ENCODE assay signal across 17 mouse cellular contexts in genomic region chr6:55483360-55483759, GRCm38 (mm10). TPM values are rescaled to one million over a fixed set of nuclear protein-coding genes. Genes with fewer than 3 reads are reported as not detected.
A peak's percentile ranks its signal among the peaks of the same experiment; 100 is the strongest.
DNase-seq lines count a peak whose midpoint lies in the region; ATAC-seq and TF ChIP-seq lines count a peak whose summit lies in the region.
"Had no signal": no experiment of that assay in that cellular context is flagged by ENCODE, and none has a peak within 500 bp of the region (broad histone marks: within the 10 kb centered on the region; RNA-seq: fewer than 3 reads in every experiment).

No protein-coding gene starts in this region.

- no peak overlapping the region for H3K4me2 ChIP-seq in forebrain, embryonic 11.5 days (ENCODE audit: low read depth, low read length, severe bottlenecking)
- no peak overlapping the region for H3K4me2 ChIP-seq in forebrain, embryonic 15.5 days (replicated peaks)
- H3K4me2 ChIP-seq in hindbrain, postnatal 0 days (ENCODE audit: low read depth, low read length): no peak overlapping the region
- H3K4me2 ChIP-seq in neural tube, embryonic 14.5 days (ENCODE audit: low read depth, low read length): no peak overlapping the region
- no peak overlapping the region for H3K4me2 ChIP-seq in intestine, embryonic 15.5 days (replicated peaks)
- H3K4me2 ChIP-seq: embryonic facial prominence, embryonic 12.5 days; heart, embryonic 15.5 days had no signal

- no peak overlapping the region for H3K4me3 ChIP-seq in forebrain, embryonic 10.5 days
- no peak overlapping the region for H3K4me3 ChIP-seq in forebrain, embryonic 11.5 days (ENCODE audit: low read depth, low read length)
- H3K4me3 ChIP-seq in forebrain, embryonic 15.5 days: no peak overlapping the region
- H3K4me3 ChIP-seq in hindbrain, postnatal 0 days (ENCODE audit: low read length): no peak overlapping the region
- H3K4me3 ChIP-seq in neural tube, embryonic 14.5 days (ENCODE audit: low read depth, low read length): no peak overlapping the region
- no peak overlapping the region for H3K4me3 ChIP-seq in intestine, embryonic 15.5 days (replicated peaks)
- H3K4me3 ChIP-seq: embryonic facial prominence, embryonic 12.5 days; heart, embryonic 15.5 days had no signal

- H3K27me3 ChIP-seq in forebrain, embryonic 10.5 days (ENCODE audit: poor library complexity, severe bottlenecking): no peaks in the 10 kb centered on the region
- no peaks in the 10 kb centered on the region for H3K27me3 ChIP-seq in forebrain, embryonic 11.5 days (ENCODE audit: control insufficient read depth, insufficient read depth, low read length)
- no peaks in the 10 kb centered on the region for H3K27me3 ChIP-seq in forebrain, embryonic 15.5 days
- H3K27me3 ChIP-seq in hindbrain, postnatal 0 days (ENCODE audit: insufficient read depth, low read length): no peaks in the 10 kb centered on the region
- H3K27me3 ChIP-seq in neural tube, embryonic 14.5 days (ENCODE audit: control insufficient read depth, insufficient read depth, low read length): no peaks in the 10 kb centered on the region
- H3K27me3 ChIP-seq in intestine, embryonic 15.5 days (replicated peaks): no peaks in the 10 kb centered on the region
- H3K27me3 ChIP-seq: embryonic facial prominence, embryonic 12.5 days; heart, embryonic 15.5 days had no signal

- H3K9ac ChIP-seq in forebrain, embryonic 11.5 days (ENCODE audit: low read length): no peak overlapping the region
- H3K9ac ChIP-seq in forebrain, embryonic 15.5 days (replicated peaks): no peak overlapping the region; the same call in 1 of the 2 replicates
- H3K9ac ChIP-seq in hindbrain, postnatal 0 days (replicated peaks; ENCODE audit: low read length): no peak overlapping the region
- H3K9ac ChIP-seq in neural tube, embryonic 14.5 days (replicated peaks; ENCODE audit: low read depth, low read length): no peak overlapping the region
- no peak overlapping the region for H3K9ac ChIP-seq in intestine, embryonic 15.5 days
- H3K9ac ChIP-seq: embryonic facial prominence, embryonic 12.5 days; heart, embryonic 15.5 days; liver, postnatal 0 days had no signal

- 87% methylated on average over 7 of the region's 7 CpGs for WGBS in forebrain, embryonic 10.5 days
- WGBS in forebrain, embryonic 11.5 days: 84% methylated on average over 7 of the region's 7 CpGs
- 57% methylated on average over 7 of the region's 7 CpGs for WGBS in forebrain, embryonic 15.5 days
- WGBS in hindbrain, postnatal 0 days: 57% methylated on average over 7 of the region's 7 CpGs
- 75% methylated on average over 7 of the region's 7 CpGs for WGBS in neural tube, embryonic 14.5 days
- WGBS in intestine, embryonic 15.5 days: 73% methylated on average over 7 of the region's 7 CpGs

- H3K27ac ChIP-seq in forebrain, embryonic 10.5 days: peak overlapping the region; percentile 71
- H3K27ac ChIP-seq in forebrain, embryonic 11.5 days (ENCODE audit: low read depth, low read length): no peak overlapping the region
- H3K27ac ChIP-seq in forebrain, embryonic 15.5 days (replicated peaks): peak overlapping the region; percentile 81
- H3K27ac ChIP-seq in hindbrain, postnatal 0 days: peak overlapping the region; percentile 26; the same call in 1 of the 2 replicates
- H3K27ac ChIP-seq in neural tube, embryonic 14.5 days (ENCODE audit: low read depth, low read length): peak overlapping the region; percentile 61
- H3K27ac ChIP-seq in intestine, embryonic 15.5 days: no peak overlapping the region
- H3K27ac ChIP-seq: embryonic facial prominence, embryonic 12.5 days; heart, embryonic 15.5 days; macrophage had no signal

- no peak for TF ChIP-seq CTCF in hindbrain, postnatal 0 days (IDR thresholded peaks at IDR 0.05; ENCODE audit: low read depth)

- peaks cover 24% of the 10 kb centered on the region for H3K4me1 ChIP-seq in forebrain, embryonic 10.5 days
- H3K4me1 ChIP-seq in forebrain, embryonic 11.5 days (replicated peaks; ENCODE audit: control insufficient read depth, insufficient read depth, low read length): peaks cover 11% of the 10 kb centered on the region; the same call in 1 of the 2 replicates
- H3K4me1 ChIP-seq in forebrain, embryonic 15.5 days: peaks cover 35% of the 10 kb centered on the region
- H3K4me1 ChIP-seq in hindbrain, postnatal 0 days (ENCODE audit: insufficient read depth, low read length): peaks cover 6% of the 10 kb centered on the region; the same call in 1 of the 2 replicates
- peaks cover 13% of the 10 kb centered on the region; the same call in 1 of the 2 replicates for H3K4me1 ChIP-seq in neural tube, embryonic 14.5 days (ENCODE audit: control insufficient read depth, insufficient read depth, low read length)
- peaks cover 17% of the 10 kb centered on the region for H3K4me1 ChIP-seq in intestine, embryonic 15.5 days (replicated peaks)

- H3K9me3 ChIP-seq in forebrain, embryonic 10.5 days: no peaks in the 10 kb centered on the region
- H3K9me3 ChIP-seq in forebrain, embryonic 11.5 days (ENCODE audit: control insufficient read depth, low read length): no peaks in the 10 kb centered on the region
- H3K9me3 ChIP-seq in forebrain, embryonic 15.5 days: no peaks in the 10 kb centered on the region
- no peaks in the 10 kb centered on the region for H3K9me3 ChIP-seq in hindbrain, postnatal 0 days (ENCODE audit: low read length)
- no peaks in the 10 kb centered on the region for H3K9me3 ChIP-seq in neural tube, embryonic 14.5 days (ENCODE audit: control insufficient read depth, low read length)
- H3K9me3 ChIP-seq in intestine, embryonic 15.5 days: no peaks in the 10 kb centered on the region
- H3K9me3 ChIP-seq: embryonic facial prominence, embryonic 12.5 days; heart, embryonic 15.5 days had no signal

- ATAC-seq in forebrain, embryonic 11.5 days (replicated peaks; ENCODE audit: low FRiP score): no peak
- ATAC-seq in forebrain, embryonic 15.5 days (replicated peaks): no peak
- no peak for ATAC-seq in hindbrain, postnatal 0 days
- ATAC-seq in neural tube, embryonic 14.5 days (ENCODE audit: low read depth): no peak
- ATAC-seq in intestine, embryonic 15.5 days: no peak
- ATAC-seq: activated CD4-positive, CD25-positive, alpha-beta regulatory T cell, adult 4 months; liver, postnatal 0 days had no signal

- no peak for DNase-seq in forebrain, embryonic 10.5 days (ENCODE audit: extremely low spot score, low spot score)
- DNase-seq in forebrain, embryonic 11.5 days (ENCODE audit: low spot score): no peak
- no peak for DNase-seq in hindbrain, postnatal 0 days (ENCODE audit: low spot score)
- DNase-seq in thymus, postnatal 36 days: no peak
- no peak for DNase-seq in adrenal gland, adult 8-10 months
- DNase-seq: cerebellum, adult 9-11 months; kidney, postnatal 25 days; liver, postnatal 0 days; thymus, postnatal 14 days had no signal

- H3K36me3 ChIP-seq in forebrain, embryonic 10.5 days (replicated peaks): no peaks in the 10 kb centered on the region
- H3K36me3 ChIP-seq in forebrain, embryonic 11.5 days (ENCODE audit: control insufficient read depth, insufficient read depth, low read length): no peaks in the 10 kb centered on the region
- peaks cover 12% of the 10 kb centered on the region; the same call in 1 of the 2 replicates for H3K36me3 ChIP-seq in forebrain, embryonic 15.5 days
- peaks cover 26% of the 10 kb centered on the region; the same call in 1 of the 2 replicates for H3K36me3 ChIP-seq in hindbrain, postnatal 0 days (ENCODE audit: insufficient read depth, low read length)
- H3K36me3 ChIP-seq in neural tube, embryonic 14.5 days (ENCODE audit: control insufficient read depth, insufficient read depth, low read length): peaks cover 19% of the 10 kb centered on the region
- no peaks in the 10 kb centered on the region for H3K36me3 ChIP-seq in intestine, embryonic 15.5 days
- H3K36me3 ChIP-seq: embryonic facial prominence, embryonic 12.5 days; heart, embryonic 15.5 days had no signal

RNA-seq across cellular contexts. Expression of gene Adcyap1r1, which starts 31.6 kb away (rescaled TPM):
- polyA plus RNA-seq in forebrain, embryonic 10.5 days (2016; fragmentation: Nextera tagmentation; extraction: Ambion mirVana): 3.4 and 3.9 TPM in 2 replicates
- polyA plus RNA-seq in forebrain, embryonic 11.5 days (2014; fragmentation: Nextera tagmentation; extraction: Ambion mirVana): 7.9 and 8.9 TPM in 2 replicates
- 31.5 and 32.1 TPM in 2 replicates for polyA plus RNA-seq in forebrain, embryonic 15.5 days (2015; fragmentation: Nextera tagmentation; extraction: Ambion mirVana)
- total RNA-seq in hindbrain, postnatal 0 days (2014; rRNA removed): 236 and 269 TPM in 2 replicates
- 67.1 and 72.2 TPM in 2 replicates for polyA plus RNA-seq in hindbrain, postnatal 0 days (2015; fragmentation: Nextera tagmentation; extraction: Ambion mirVana)
- 70.7 and 79.3 TPM in 2 replicates for polyA plus RNA-seq in neural tube, embryonic 14.5 days (2014; fragmentation: Nextera tagmentation; extraction: Ambion mirVana)
- total RNA-seq in adrenal gland, adult 8-10 months (2022): 10 to 100 TPM; 43.9 to 62.8 (median 50.4) TPM
- 5.2 and 5.4 TPM in 2 replicates for polyA plus RNA-seq in intestine, embryonic 15.5 days (2015; fragmentation: Nextera tagmentation; extraction: Ambion mirVana)
- total RNA-seq: CH12.LX had no signal
- polyA plus RNA-seq: activated CD4-positive, CD25-positive, alpha-beta regulatory T cell, adult 4 months; liver, postnatal 0 days; macrophage had no signal

Comparison
In these comparisons a context has a peak if more than half of its experiments do, and no peak if none do; other contexts are left out.
1. H3K27ac ChIP-seq: peak in forebrain, embryonic 10.5 days (single experiment), forebrain, embryonic 15.5 days (single experiment), hindbrain, postnatal 0 days (single experiment) and neural tube, embryonic 14.5 days (single experiment); none in forebrain, embryonic 11.5 days (single experiment) and intestine, embryonic 15.5 days (single experiment).